Mouse (Mus musculus) ovary, postnatal 10 days (tissue): Measurements from ENCODE around the gene Mcrip2.

ENCODE experiments used
- DNase-seq: peaks from one replicate; pipeline ENCODE4 v3.0.0; 2022; ENCODE audit warnings: low spot score

Mcrip2 gene

DNA sequence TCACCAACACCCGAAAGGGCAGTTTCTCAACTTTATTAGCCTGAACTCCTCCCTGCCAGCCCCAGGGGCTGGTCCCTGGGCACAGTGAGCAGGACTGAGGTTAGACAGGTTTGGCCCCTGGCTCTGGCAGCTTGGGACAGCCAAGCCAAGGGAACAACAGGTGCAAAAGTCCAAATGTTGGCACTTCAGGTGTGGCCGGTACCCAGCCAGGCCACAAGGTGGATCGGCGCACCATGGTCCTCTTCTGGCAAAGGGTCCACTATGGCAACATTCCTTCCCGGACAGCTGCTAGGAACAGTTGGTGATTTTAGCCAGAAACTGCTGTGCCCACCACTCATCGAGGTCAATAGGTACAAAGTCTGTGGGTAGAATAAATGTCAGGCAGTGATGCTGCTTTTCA lies 4.9 kb downstream of the Mcrip2 start:
- DNase-seq: no peak

DNA sequence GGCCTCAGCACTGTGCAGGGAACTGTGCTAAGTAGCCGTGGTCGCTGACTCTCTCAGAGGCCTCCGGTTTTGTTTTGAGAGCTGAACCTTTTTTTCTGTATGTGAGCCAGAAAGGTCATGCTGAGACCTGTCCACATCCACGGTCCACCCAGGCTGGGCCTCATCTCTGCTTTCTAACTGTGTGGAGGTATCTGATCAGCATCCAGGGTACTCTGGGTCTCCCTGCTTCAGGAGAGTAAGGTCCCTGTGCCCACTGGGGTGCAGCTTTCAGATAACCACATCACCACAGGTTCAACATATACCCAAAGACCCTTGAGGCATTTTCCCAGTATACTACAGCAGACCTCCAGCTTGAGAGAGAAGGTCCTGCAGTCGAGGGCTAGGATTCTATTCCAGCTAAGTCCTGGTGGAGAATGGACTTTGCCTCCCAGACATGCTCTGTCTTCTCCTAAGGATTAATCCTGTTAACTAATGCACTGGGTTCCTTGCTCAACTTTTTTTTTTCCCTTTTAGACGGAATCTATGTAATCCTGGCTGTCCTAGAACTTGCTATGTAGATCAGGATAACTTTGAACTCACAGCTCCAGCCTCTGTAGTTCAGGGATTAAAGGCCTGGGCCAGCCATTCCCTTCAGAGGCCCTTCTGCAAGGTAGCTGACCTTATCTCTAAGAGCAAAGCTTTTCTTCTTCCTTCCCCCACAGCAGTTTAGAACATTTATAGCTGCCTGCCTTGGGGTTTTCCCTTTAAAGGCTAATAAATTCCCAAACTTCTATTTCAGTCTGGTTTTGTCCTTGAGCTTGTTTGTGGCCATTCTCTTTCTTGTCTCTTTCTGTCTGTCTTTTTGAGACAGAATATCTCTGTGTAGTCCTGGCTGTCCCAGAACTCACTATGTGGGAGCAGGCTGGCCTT lies 6.6 kb downstream of the Mcrip2 start:
- DNase-seq: no peak

DNA sequence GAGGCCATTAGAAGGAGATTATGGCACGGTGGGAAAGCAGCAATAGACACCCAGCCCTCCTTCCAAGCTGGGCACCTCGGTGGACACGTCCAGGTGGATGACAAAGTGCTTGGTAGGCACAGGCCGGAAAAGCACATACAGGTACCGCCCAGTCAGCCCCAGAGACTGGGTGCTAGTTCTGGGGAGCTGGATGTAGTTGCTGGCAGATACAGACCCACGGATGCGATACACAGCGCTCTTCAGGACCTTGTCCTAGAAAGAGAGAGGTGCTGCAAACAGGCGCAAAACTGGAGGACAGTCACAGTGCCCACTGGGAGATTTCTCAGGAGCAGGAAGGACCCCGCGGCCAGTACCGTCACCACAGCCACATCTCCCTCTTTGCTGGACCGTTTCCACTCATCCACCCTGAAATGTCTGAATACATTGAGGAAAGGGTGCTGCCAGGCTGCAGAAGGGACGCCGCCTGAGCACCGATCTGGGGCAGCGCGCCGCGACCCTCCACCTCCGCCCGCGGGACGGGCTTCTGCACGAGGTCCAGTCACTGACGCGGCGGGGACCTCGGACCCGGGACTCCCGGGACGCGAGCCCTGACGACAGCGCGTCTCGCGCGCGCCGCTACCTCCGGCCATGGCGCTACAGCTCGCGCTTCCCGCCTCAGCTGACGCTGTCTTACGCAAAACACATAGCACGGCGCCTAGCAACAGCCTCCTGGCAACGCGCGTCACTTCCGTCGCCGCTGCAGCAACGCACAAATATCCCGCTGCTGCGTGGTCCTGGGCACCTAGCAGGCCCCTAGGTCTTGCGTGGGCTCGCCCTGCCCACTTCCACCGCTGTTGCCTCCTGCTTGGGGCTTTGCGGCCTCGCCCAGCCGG lies 7.5 kb downstream of the Mcrip2 start, which contains the start of gene Wdr90:
TSS of gene Wdr90 (minus strand) at position 670 of the 872 bp plus-strand sequence.
- DNase-seq: peak; percentile 82

DNA sequence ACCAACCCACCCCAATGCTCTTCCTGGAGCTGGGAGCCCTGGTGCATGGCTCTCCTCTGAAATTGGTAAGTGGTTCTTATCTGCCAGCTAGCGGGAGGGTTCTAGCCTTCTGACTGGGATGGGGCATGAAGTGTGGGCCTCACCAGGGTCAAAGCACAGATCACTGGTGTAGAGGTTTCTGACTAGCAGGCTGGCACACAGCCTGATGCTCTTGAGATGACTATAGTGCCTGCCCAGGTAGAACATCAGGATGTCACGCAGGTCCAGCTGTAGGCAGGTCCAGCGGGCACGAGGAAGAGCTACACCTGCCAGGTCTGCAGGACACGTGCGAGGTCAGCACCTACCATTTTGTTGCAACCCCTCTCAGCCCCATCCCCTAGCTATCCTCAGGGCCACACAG lies 8.3 kb downstream of the Mcrip2 start:
- no peak for DNase-seq

DNA sequence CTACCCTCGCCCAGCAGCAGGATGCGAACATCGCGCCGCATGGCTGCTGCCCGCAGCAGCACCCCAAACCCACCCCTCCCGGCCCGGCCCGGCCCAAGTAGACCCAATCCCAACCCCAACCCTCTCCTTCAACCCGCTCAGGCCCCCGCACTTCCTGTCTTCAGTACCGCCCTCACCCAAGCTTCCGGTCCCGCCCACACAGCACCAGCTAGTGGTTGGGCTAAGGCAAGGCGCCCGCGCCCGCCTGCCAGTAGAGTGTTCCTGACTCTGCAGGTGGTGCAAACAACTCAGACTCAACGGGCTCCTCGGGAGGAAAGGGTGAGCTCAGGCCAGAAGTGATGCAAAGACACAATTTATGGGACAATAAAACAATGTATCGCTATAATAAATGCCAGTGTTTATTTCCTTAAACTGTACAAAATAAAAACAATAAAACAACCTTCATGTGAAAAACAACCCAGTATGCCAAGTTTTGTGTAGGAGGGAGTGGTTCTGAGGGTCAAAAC lies 24.1 kb downstream of the Mcrip2 start, which contains the start of gene Rhot2:
TSS of gene Rhot2 (minus strand) at position 456 of the 506 bp plus-strand sequence.
- peak; percentile 86 for DNase-seq

DNA sequence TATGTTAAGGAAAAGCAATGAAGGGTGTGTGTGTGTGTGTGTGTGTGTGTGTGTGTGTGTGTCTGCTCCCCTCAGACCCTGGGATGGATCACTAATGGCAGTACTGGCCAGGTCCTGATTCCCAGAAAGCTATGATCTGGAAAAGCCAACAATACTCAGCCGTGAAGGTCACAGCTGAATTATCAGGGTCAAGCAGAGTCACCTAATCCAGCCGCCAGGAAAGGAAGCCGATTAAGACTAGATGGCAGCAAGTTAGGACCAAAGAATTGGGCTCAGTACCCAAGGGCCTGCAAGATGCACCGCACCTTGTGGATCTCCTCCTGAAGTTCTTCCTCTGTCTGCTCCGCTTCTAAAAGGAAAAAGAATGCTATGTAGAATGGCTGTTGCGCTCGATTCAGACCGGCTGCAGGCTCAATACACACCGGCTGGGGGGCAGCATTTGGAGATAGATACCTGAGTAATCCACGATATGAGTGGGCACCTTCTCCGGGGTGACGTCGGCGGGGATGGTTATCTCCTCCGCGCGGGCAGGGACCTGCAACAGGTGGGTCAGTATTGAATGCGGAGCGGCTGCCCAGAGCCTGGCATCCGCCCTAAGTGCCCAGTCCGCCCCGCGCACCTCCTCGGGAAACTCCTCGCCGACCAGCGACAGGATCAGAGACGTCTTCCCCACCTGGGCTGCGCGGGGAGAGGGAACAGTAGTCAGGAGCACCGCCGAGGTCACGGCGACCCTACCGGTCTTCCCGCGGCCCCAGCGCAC lies 24.7 kb downstream of the Mcrip2 start:
- no peak for DNase-seq

DNA sequence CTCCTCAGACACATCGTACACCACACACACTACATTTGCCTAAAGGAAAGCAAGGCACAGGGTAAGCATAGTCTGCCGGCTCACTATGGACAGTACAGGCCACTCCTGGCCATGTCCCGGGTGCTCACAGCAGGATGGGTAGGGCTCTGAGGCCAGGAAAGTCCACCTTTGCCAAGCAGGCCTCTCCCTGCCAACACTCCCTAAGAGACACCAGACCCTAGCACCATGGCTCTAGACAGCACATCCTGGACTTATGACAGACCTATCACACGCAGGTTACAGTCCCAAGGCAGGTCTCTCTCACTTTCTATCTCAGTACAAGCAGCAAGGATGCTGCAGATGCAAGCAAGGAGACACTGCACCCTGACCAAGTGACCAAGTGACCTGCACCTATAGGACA lies 25.4 kb downstream of the Mcrip2 start:
- no peak for DNase-seq

DNA sequence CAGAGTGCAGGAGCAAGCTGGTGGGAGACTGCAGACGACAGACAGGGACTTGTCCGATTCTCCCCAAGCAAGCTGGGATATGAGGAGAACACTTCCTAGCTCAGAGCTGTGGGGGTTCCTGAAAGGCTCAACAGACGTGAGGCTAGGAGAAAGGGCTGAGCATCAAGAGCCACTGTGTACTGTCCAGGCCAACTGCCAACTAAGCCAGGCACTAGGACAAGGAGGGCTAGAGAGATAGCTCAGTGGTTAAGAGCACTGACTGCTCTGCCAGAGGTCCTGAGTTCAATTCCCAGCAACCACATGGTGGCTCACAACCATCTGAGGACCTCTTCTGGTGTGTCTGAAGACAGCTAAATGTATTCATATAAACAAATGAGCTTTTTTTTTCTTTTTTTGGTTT lies 26.1 kb downstream of the Mcrip2 start:
- DNase-seq: no peak

DNA sequence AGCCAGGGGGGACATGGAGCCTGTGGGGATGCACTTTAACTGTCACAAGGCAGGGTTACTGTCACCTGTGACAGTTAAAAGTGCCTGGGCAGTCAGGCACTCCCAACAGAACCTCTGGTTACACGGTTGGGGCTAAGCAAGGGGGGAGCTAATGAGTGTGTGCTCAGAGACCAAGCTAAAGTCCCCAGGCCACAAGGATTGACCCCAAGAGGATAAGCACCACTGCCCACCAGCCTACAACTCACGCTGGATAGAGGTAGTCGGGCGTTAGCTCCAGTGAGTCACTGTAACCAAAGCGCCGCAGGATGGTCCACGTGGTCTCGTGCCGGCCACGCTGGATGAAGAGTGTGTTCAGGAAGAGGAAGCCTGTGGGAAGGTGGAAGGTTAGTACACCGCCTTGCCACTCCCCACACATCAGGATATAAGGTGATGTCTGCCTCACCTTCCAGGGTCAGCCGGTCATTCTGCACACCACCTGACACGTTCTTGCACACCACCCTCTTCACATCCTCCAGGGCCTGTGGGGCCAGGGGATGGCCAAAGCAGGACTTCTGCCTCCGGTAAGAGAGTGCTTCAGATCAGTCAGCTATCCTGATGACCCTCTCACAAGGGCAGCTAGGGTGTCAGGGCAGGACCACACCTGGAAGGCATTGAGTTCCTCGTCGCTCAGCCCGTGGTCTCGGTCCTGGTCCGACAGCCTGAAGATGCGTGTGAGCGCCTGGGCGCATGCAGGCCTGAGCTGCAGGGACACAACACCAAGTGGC lies 27.3 kb downstream of the Mcrip2 start, which contains the start of gene Gm20683:
TSS of gene Gm20683 (minus strand) at position 647 of the 764 bp plus-strand sequence.
- no peak for DNase-seq

DNA sequence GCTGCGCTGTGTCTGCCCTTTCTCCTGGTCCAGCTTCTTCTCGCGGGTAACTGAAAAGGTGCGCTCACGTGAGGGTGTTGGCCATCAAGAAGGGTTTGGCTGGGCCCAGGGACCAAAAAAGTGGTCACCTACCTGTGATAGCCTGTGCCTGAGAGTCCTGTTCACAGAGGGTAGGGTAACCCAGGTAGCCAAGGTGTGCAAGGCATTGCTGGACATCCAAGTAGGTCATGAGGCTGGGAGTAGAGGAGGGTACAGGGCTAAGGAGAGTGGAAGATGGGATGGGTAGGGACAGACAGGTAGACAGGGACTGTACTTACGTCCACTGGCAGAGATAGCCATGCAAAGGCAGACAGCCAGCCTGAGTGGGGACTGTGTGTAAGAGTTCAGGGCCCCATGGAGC lies 28.0 kb downstream of the Mcrip2 start:
- DNase-seq: no peak

DNA sequence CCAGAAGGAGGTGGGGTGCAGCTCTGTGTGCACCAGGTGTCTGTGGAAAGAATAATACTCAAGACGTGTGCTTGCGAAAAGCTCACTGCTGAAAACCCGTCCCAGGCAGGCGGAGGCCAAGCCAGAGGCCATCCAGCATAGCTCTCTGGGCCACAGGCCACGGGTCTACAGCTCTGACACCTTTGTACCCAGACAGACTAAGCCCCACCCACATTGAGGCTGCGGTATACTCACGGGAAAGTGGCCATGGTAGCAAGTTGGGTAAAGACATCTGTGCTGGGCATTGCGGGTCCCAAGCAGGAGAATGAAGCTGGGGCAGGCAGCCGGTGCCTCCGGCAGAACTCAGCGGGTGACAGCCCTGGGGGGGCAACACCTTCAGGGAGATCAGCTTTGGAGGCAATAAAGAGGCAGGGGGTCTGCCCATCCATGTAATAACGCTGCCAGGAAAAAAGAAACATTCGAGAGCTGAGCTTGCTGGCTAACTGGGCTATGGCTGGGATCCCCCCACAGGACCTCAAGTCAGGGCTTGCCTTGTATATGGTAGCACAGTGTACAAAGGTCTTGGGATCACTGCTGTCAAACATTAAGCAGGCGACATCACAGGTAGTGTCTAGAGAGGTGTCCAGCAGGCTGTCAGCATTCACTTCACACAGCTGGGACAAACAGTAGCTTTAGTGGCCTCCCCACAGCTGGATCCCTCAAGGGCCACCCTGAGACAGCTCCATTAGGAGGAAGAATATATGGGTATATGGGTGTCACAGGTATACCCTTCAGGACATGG lies 28.9 kb downstream of the Mcrip2 start:
- no peak for DNase-seq

DNA sequence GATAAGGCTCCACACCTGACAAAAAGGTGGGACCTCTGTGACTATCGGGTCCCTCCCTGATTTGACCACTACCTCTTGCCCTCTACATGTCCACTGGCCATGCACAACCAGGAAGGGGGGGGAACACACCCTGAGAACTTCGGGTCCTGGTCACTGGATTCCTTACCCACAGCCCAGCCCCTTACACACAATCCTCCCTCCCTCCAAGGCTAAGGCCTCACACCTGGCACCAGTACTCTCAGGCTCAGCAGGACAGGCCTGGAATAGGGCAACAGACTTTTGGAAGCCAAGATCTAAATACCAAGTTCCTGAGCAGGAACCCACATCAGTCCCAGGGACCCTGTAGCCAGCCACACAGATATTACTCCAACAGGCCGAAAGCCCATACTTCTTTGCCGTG lies 29.7 kb downstream of the Mcrip2 start:
- no peak for DNase-seq

DNA sequence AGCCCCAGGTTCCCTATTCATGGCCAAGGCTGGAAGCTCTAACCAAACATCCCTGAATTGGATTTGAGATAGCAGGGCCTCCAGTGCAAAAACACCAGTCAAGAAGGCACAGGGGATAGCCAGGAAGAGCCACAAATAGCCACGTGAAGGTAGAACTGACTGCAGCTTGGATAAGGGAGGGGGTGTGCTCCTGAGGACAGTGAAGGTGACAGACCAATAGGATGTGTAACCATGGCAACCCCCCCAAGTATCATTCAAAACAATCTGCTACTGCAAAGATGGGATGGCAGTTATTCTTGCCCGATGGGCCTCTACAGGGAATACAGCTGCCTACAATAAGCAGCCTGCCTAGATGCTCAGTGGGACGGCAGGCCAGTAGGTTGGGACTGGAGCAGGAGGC lies 31.0 kb downstream of the Mcrip2 start:
- DNase-seq: no peak

DNA sequence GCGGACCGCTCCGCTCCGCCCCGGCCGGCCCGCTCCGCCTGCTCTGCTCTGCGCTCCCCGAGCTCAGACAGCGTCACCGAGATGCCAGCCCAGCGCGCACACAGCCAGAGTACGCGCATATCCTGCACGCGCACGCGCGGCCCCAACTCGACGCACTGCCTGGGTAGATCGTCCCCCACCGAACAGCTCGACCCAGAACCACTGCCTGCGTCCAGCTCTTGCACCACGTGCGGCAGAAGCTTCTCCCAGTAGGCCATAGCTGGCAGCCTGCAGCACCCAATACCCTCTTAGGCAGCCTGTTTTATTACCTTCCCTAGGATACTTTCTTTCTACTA lies 31.5 kb downstream of the Mcrip2 start, which contains the start of gene Rhbdl1:
TSS of gene Rhbdl1 (minus strand) at position 220 of the 335 bp plus-strand sequence.
- no peak for DNase-seq

DNA sequence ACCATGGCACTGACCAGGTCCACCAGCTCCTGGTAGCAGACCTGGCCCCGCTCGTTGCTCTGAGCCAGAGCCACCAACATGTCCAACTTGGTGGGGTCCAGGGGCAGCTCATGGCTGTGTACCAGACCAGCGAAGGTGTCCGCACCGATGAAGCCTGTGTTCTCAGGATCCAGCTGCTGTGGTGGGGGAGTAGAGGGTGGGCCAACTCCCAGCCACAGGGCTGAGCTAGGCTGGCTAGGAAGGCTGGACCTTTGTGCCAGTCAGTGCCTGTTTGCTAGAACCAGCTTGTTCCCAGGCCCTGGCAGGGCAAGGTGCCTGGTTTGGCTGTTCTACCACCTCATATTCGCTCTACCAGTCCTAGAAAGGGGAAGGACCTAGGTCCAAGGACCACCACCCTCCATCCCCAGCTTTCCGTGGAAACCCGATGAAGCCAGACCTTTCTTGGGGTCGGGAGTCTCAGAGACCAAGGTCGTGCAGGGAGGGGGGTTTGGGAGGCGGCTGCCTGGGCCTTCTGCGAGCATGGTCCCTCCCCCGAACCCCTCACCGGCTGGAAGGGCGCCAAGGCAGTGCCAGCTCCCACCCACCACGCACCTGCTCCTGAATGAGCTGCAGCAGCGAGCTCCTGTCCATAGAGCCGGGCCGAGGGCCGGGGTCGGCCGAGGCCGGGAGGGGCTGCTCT lies 32.0 kb downstream of the Mcrip2 start:
- DNase-seq: no peak

DNA sequence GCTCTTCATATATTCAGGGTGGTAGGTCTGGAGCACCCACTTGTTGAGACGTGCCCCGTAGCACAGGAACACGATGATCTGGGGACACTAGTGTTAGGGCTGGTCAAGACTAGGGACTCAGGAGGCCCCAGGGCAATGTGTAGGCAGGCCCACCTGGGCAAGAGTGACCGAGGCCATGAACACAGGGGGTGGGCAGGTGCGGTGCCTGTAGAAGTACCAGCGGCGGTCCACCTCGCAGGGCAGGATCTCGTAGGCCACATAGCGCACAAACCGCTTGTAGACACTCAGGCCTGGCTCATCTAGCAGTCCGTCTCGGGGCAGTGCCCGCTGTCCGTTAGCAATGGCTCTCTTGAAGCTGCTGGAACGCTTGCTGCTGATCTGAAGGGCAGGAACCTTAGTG lies 32.7 kb downstream of the Mcrip2 start:
- no peak for DNase-seq

DNA sequence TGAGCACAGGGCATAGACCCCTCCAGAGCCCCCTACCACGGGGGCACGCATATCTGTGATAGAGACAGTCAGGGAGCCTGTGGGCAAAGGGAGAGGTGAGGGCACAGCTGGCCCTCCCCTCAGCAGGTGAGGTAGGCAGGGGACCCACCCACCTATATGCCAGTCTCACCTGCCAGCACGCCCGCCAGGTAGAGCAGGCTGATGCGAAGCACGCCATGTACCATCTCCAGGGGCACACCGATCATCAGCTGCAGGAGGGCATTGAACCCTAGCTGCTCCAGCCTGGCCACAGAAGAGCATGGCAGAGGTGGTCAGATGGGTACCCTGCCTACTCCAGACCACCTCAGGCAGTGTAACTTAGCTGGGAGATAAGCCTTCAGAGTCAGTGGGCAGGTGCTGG lies 33.3 kb downstream of the Mcrip2 start:
- no peak for DNase-seq

DNA sequence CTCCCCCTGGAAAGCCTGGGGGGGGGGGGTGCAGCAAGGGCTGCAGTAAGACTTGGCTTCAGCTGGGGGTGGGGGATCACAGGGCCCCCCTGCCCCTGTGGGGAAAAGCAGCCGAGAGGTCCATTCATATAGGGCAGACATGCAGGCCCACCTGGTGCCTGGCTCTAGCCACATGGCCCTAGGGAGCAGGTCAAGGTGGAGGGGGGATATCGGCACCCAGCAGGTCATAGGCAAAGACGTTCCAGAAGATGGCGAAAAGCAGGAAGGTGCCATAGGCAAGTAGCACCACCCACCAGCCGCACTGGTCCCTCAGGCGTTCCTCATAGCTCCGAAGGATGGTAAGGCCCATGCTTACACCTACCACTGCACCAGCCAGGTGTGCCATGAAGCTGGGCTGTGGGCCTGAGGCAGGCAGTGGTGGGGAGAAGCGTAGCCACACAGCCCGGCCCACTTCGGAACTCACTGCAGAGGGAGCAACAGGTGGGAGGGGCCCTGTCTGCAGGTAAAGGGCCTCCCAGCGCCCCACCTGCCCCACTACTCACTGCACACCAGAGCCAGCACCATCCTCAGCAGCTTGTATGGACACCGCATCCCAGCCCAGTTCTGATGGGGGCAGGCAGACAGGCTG lies 33.9 kb downstream of the Mcrip2 start:
- no peak for DNase-seq

DNA sequence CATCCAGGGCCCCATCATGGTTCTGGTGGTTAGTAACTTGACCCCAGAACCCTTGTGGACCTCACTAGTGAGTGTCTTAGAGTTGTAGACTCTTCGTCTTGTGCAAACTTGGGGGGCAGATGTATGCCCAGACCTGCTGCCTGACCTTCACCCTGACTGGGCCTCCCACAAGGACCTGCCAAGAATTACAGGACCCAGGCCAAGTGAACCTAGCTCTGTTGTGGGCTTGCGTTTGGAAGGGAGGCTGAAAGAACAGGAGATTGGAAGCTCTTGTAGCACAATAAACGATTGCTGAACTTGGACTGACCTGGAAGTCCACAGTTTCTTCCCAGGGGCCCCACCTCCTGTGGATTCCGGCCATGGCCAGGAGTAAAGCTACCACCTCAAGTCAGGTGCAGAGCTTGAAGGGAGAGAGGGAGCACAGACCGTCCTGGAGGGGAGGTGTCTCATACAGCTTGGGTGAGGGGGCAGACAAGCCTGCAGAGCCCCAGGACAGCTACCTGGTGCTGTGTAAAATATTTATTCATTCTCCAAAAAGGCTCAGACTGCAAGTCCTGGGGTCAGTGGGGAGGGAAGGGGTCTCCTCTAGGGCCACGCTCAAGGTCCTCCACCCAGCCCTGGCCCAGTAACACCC lies 34.5 kb downstream of the Mcrip2 start:
- DNase-seq: no peak
